Mouse (Mus musculus) T-helper 1 cell (primary cell): Measurements from ENCODE around the gene Zdhhc8.

Experiments used
- in situ Hi-C: fragments of 300-600 bp; cut with MboI, MseI; formaldehyde crosslinking; loops from one replicate; pipeline ENCODE4 v1.15.1; 2025; ENCODE audit warnings: high pct_unique_total_duplicates

Gene Zdhhc8

GRCm38 (mm10) chr16:18231451-18231850 is 3.5 kb downstream of the Zdhhc8 start:
- in situ Hi-C loops: no loop called here

GRCm38 (mm10) chr16:18231047-18231446 is 3.9 kb downstream of the Zdhhc8 start:
- in situ Hi-C loops: no loop called here

GRCm38 (mm10) chr16:18230617-18231016 is 4.3 kb downstream of the Zdhhc8 start:
- in situ Hi-C loops: no loop called here

GRCm38 (mm10) chr16:18229622-18230021 is 5.3 kb downstream of the Zdhhc8 start:
- in situ Hi-C loops: no loop called here

GRCm38 (mm10) chr16:18228856-18229255 is 6.1 kb downstream of the Zdhhc8 start:
- in situ Hi-C loops: no loop called here

GRCm38 (mm10) chr16:18227897-18228422 is 7.0 kb downstream of the Zdhhc8 start:
- in situ Hi-C loops: no loop called here

GRCm38 (mm10) chr16:18227187-18227586 is 7.7 kb downstream of the Zdhhc8 start:
- in situ Hi-C loops: no loop called here

- in situ Hi-C loops: no loop called here
These were observed 12.7 kb downstream of the Zdhhc8 start for GRCm38 (mm10) chr16:18222188-18222587.

- in situ Hi-C loops: no loop called here
These were observed 13.4 kb downstream of the Zdhhc8 start for GRCm38 (mm10) chr16:18221543-18221898.

- in situ Hi-C loops: no loop called here
These were observed 13.9 kb downstream of the Zdhhc8 start for GRCm38 (mm10) chr16:18220856-18221542.

- in situ Hi-C loops: no loop called here
These were observed 14.9 kb downstream of the Zdhhc8 start for GRCm38 (mm10) chr16:18220001-18220400.

GRCm38 (mm10) chr16:18218580-18218996 is 16.3 kb downstream of the Zdhhc8 start:
- in situ Hi-C loops: no loop called here

GRCm38 (mm10) chr16:18217579-18217978 is 17.4 kb downstream of the Zdhhc8 start, which contains the start of gene Ccdc188:
TSS of gene Ccdc188 (plus strand) at chr16:18217879.
- in situ Hi-C loops: no loop called here

GRCm38 (mm10) chr16:18214858-18215257 is 20.1 kb downstream of the Zdhhc8 start:
- in situ Hi-C loops: loop anchor here (5.0 kb wide), 1 partner anchor 98 kb away; no protein-coding TSS in a partner anchor

GRCm38 (mm10) chr16:18213689-18214088 is 21.2 kb downstream of the Zdhhc8 start:
- in situ Hi-C loops: loop anchor here (5.0 kb wide), 1 partner anchor 96 kb away; no protein-coding TSS in a partner anchor

- in situ Hi-C loops: loop anchor here (5.0 kb wide), 1 partner anchor 94 kb away; no protein-coding TSS in a partner anchor
These were observed 23.3 kb downstream of the Zdhhc8 start for GRCm38 (mm10) chr16:18211417-18212171.

GRCm38 (mm10) chr16:18210701-18211416 is 24.1 kb downstream of the Zdhhc8 start:
- in situ Hi-C loops: loop anchor here (5.0 kb wide), 1 partner anchor 94 kb away; no protein-coding TSS in a partner anchor

- in situ Hi-C loops: no loop called here
These were observed 31.4 kb downstream of the Zdhhc8 start for GRCm38 (mm10) chr16:18203430-18204091.

- in situ Hi-C loops: no loop called here
These were observed 32.9 kb downstream of the Zdhhc8 start for GRCm38 (mm10) chr16:18202061-18202460.

- in situ Hi-C loops: no loop called here
These were observed 33.3 kb downstream of the Zdhhc8 start for GRCm38 (mm10) chr16:18201620-18202019.

- in situ Hi-C loops: no loop called here
These were observed 34.9 kb downstream of the Zdhhc8 start for GRCm38 (mm10) chr16:18200062-18200461.
